19 mouse cellular contexts compared by ENCODE assay signal in the genomic region with DNA sequence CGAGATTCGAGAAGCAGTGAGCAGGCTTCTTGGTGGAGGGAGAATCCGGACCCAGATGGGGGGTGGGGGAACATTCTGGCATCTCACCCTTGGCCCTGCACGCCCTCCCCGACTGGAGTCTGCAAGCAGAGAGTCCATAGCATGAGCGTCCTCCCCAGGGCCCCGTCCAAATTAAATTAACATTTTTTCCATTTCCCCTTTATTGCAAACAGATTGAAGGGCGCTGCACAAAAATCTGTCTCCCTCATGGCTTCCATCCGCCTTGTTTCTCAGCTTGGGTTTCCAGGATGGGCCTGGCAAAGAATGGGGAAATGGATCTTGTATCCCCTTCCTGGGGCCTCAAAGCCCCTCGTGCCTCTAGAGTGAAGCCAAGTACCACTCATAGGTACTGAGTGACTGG. TPM values are rescaled to one million over a fixed set of nuclear protein-coding genes. Genes with fewer than 3 reads are reported as not detected.
"Had no signal": no experiment of that assay in that cellular context is flagged by ENCODE, and none has a peak within 500 bp of the region (broad histone marks: within the 10 kb centered on the region; RNA-seq: fewer than 3 reads in every experiment).

No protein-coding gene starts in this region.

- DNase-seq: kidney, adult 2 months; kidney, postnatal 25 days; lung, embryonic 14.5 days; lung, postnatal 10 days; lung, postnatal 4 days; thymus, adult 18-20 months; thymus, postnatal 14 days had no signal

- H3K9ac ChIP-seq: limb, embryonic 13.5 days; liver, embryonic 12.5 days; lung, embryonic 14.5 days; midbrain, embryonic 12.5 days; neural tube, embryonic 15.5 days had no signal

- H3K27me3 ChIP-seq: limb, embryonic 13.5 days; liver, embryonic 12.5 days; midbrain, embryonic 12.5 days; neural tube, embryonic 15.5 days had no signal

- H3K36me3 ChIP-seq: limb, embryonic 13.5 days; liver, embryonic 12.5 days; midbrain, embryonic 12.5 days; neural tube, embryonic 15.5 days had no signal

- H3K9me3 ChIP-seq: limb, embryonic 13.5 days; liver, embryonic 12.5 days; midbrain, embryonic 12.5 days; neural tube, embryonic 15.5 days had no signal

- H3K4me2 ChIP-seq: limb, embryonic 13.5 days; liver, embryonic 12.5 days; lung, embryonic 14.5 days; midbrain, embryonic 12.5 days; neural tube, embryonic 15.5 days had no signal

- H3K27ac ChIP-seq: limb, embryonic 13.5 days; liver, embryonic 12.5 days; midbrain, embryonic 12.5 days; neural tube, embryonic 15.5 days had no signal

- ATAC-seq: liver, embryonic 12.5 days had no signal

- H3K4me1 ChIP-seq: liver, embryonic 12.5 days; midbrain, embryonic 12.5 days; neural tube, embryonic 15.5 days had no signal

- H3K4me3 ChIP-seq: limb, embryonic 13.5 days; liver, embryonic 12.5 days; midbrain, embryonic 12.5 days; myocyte; neural tube, embryonic 15.5 days had no signal

RNA-seq across cellular contexts. Expression of a gene that starts 48.2 kb away (rescaled TPM):
- total RNA-seq: layer of hippocampus, postnatal 25 days; left cerebral cortex, adult 8-10 months; left cerebral cortex, postnatal 25 days; megakaryocyte, adult 5-6 weeks had no signal
- polyA plus RNA-seq: kidney, embryonic 16.5 days; limb, embryonic 13.5 days; liver, embryonic 12.5 days; lung, embryonic 14.5 days; midbrain, embryonic 12.5 days; myocyte; neural tube, embryonic 11.5 days; neural tube, embryonic 15.5 days; stomach, embryonic 14.5 days had no signal

RNA-seq across cellular contexts. Expression of a gene that starts 56.9 kb away (rescaled TPM):
- total RNA-seq: layer of hippocampus, postnatal 25 days; left cerebral cortex, adult 8-10 months; left cerebral cortex, postnatal 25 days had no signal
- polyA plus RNA-seq: kidney, adult 2 months; myocyte; neural tube, embryonic 15.5 days had no signal
